Mouse (Mus musculus): ENCODE data around the gene Cgn. TPM values are rescaled to one million over a fixed set of nuclear protein-coding genes. Genes with fewer than 3 reads are reported as not detected.

The Cgn gene
- 16.9 and 17.9 TPM in 2 replicates for polyA plus RNA-seq (2015; fragmentation: Nextera tagmentation; extraction: Ambion mirVana)

DNA sequence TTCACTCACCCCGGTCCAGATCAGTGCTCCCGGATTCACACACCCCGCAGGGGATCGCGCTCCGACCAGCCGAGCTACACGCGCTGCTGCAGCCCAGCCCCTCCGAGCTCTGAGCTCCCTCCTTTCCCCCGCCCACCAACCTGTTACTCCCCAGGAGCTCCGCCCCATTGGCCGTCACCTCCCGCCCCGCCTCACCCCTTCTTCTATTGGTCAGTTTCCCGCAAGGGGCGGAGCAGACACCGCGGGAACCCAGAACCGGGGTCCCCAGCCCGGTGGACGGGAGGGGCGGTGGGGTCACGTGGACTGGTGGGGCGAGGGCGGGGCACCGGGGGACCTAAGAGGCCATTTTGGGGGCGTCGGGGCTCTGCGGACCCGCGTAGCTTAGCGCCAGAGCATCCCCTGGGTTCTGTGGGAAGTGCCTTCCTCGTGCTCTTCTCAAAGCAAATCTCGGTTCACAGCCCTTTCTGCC lies at the start of gene Cgn:
Cgn (minus strand) TSS at position 126 of the 469 bp plus-strand sequence.

Other genes with a start within 250 kb of the Cgn start
- 21.1 and 22.2 TPM in 2 replicates for gene Snx27, start 203.8 kb downstream of the Cgn start, polyA plus RNA-seq (2015; fragmentation: Nextera tagmentation; extraction: Ambion mirVana)
- gene Gm10972, start 143.4 kb downstream of the Cgn start, polyA plus RNA-seq (2015; fragmentation: Nextera tagmentation; extraction: Ambion mirVana) = not detected in 2 replicates
- gene Tuft1, start 127.6 kb downstream of the Cgn start, polyA plus RNA-seq (2015; fragmentation: Nextera tagmentation; extraction: Ambion mirVana) = 11.1 and 11.2 TPM in 2 replicates
- gene Selenbp2, start 92.9 kb downstream of the Cgn start, polyA plus RNA-seq (2015; fragmentation: Nextera tagmentation; extraction: Ambion mirVana) = 1.2 and 1.9 TPM in 2 replicates
- 6.8 and 7.1 TPM in 2 replicates for gene Pogz, start 51.1 kb upstream of the Cgn start, polyA plus RNA-seq (2015; fragmentation: Nextera tagmentation; extraction: Ambion mirVana)
- 224 and 256 TPM in 2 replicates for gene Psmb4, start 100.5 kb upstream of the Cgn start, polyA plus RNA-seq (2015; fragmentation: Nextera tagmentation; extraction: Ambion mirVana)
- gene Selenbp1, start 146.6 kb upstream of the Cgn start, polyA plus RNA-seq (2015; fragmentation: Nextera tagmentation; extraction: Ambion mirVana) = 33.3 and 38.8 TPM in 2 replicates
- 2.5 TPM in 2 replicates for gene Rfx5, start 167.6 kb upstream of the Cgn start, polyA plus RNA-seq (2015; fragmentation: Nextera tagmentation; extraction: Ambion mirVana)
- gene Pi4kb, start 188.2 kb upstream of the Cgn start, polyA plus RNA-seq (2015; fragmentation: Nextera tagmentation; extraction: Ambion mirVana) = 16.9 and 20.8 TPM in 2 replicates
- 10.1 and 10.3 TPM in 2 replicates for gene Zfp687, start 229.0 kb upstream of the Cgn start, polyA plus RNA-seq (2015; fragmentation: Nextera tagmentation; extraction: Ambion mirVana)

Measured in urinary bladder, postnatal 0 days (tissue).